Mouse (Mus musculus) layer of hippocampus, adult 8-10 months (tissue): ENCODE measurements at regions not wholly inside any gene's neighbourhood (a gene's known extent, or its start where the extent isn't known, plus 50 kb on each side); places are given as distances from the start of the nearest gene placed in this dataset.

Experiments
- DNase-seq, 2 experiments: peaks; one replicate each; pipeline ENCODE4 v3.0.0; 2022; ENCODE audit warnings: low spot score in 2 of 2

DNA sequence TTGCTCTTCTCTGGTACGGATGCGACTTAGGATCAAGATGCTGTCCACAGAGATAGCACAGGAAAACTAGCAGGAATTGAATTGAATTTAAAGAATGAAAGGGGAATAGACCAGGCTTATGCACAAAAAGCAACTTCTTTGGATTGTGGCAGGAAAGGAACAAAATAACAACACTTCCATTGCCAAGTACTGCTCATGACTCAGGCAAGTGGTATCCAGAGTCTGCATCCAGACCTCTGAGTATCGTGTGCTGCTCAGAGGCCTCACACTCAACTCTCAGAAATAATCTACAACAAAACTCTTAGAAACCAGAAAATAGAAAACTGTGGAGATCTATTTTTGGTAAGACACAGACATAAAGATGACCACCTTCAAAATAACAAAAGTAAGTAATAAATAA lies 176.1 kb upstream of the Egflam start:
- DNase-seq: no peak

DNA sequence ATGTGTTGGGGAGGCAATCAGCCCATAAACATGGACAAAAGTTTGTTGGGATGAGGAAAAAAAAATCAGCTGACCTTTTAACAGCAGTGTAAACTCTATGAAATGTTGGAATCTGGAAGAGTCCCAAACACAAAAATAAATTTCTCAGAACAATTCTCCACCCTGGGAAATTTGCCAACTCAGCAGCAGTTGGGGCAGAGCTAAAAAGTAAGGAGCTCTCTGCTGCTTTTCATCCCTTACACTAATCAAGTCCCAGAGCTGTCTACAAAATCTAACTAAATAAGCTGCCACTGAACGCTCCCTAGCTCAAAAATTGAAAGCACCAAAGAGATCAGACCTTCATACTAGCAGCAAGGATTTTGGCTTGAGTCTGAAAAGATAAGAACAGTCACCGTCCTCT lies 176.6 kb upstream of the Egflam start:
- no peak for DNase-seq

DNA sequence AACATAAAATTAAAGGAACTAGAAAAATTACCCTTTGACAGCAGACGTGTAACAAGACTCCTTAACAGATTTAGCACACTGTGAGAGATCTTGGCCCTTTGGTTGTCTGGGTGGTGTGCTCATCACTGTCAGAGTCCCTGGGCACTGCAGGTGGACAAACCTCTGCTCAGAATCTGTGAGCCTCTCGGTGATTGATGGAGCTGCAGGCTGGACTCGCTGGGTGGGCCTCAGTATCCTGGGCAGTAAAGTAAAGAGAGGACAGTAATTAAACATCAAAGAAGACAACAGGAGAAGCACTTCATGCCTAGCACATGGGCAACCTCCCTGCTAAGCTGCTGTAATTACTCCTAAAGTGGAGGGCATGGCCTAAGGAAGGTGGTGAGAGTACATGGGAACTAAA lies 180.2 kb upstream of the Egflam start:
- DNase-seq: no peak

DNA sequence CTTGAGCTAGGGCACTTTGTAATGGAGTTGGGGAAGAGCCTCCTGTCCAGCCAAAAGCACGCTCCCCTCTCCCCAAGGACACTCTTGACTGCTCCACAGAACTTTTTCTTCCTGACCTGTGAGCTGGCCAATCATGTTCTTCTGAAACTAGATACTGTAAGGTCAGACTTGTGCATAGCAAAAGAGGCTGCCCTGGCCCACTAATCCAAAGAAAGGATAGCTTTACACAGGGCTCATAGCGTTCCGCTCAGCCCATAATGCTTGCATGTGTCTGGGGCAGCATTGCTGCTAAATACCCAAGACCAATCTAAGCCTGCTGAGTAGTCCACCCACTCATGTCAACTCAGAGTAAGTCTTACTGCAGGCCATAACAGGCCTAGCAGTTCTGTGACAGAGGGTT lies 189.0 kb upstream of the Egflam start:
- DNase-seq: no peak

DNA sequence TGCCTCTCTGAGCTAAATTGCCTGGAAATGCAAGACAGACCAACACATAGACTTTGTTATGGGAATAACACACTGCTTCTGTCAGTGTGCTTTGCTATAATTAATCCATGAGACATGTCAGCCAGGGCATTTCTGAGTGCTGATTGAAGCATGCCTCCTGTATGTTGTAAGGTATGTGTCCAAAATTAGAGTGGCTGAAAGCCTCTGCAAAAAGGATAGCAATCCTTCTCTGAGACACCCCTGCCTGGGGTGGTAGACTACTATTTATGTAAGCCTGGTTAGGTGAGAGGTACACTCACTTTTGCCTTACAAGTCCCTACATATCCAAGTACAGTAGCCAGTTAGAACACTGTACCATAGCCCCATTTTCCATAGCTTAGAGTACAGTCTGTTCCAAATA lies 193.3 kb upstream of the Egflam start:
- no peak for DNase-seq

DNA sequence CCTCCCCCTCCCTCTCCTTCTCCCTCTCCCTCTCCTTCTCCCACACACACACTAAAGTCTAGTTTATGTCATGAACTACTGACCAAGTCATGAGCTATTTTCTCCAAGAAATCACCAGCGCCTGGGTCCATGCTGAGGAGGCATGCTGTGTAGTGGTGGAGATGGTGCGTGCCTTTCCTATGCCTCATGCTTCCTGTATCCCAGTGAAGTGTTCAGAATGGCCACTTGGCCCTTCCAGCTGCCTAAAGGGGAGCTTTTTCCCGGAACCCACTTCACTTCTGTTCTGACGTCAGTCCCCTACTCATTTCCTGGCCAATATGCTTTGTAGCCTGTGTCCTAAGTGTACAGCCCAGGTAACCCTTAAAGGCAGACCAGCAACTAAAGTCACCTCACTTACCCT lies 199.1 kb upstream of the Egflam start:
- no peak for DNase-seq

DNA sequence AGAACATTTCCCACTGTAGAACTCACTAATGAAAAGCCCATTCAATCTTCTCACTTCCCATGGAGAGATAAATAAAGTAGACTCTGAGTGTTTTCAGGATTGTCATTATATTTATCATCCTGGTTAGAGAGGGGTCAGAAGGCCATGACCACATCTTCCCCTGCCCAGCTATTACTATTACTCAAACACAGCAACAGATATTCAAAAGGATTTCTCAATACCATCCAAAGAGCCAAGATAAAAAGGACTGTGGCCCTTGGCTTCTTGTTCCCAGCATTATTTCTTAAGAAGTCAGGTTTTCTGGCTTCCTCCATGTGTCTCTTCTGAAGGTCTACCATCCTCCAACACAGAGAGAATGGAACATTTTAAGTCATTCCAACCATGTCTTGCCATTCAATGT lies 199.6 kb upstream of the Egflam start:
- no peak for DNase-seq

DNA sequence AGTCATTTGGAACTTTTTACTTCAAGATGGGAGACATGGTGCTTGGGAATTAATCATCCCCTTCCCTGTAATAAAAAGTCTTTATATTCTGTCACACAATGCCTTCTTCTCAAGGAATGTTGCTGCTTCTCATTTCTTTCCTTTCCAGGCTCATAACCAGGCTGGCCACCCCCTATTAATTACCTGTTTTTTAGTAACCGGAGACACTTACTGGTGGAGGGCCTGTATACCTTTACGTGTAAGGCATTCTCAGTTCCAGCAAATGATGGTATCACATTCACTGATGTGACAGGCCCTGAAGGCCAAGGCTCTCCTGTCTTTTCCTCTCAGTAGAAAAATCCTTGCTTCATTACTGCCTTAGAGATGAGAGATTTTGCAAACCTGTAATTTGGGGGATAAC lies 203.3 kb upstream of the Egflam start:
- no peak for DNase-seq

DNA sequence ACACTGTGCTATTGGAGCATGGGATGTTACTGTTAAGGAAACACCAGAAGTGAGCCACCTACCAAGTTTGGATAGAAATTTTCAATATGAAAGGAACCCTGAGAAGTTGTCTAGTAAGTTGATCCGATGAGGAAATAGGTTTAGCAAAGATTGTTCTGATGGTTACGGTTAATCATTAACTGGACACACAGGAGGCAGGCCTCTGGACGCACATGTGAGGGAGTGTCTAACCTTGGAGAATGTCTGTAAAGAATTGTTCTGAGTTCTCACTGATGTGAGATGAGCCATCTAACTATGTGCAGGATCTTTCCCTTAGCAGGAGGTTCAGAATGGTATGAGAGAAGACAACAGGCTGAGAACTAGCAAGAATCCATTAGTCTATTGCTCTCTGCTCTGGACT lies 205.8 kb upstream of the Gdnf start:
- no peak for DNase-seq

DNA sequence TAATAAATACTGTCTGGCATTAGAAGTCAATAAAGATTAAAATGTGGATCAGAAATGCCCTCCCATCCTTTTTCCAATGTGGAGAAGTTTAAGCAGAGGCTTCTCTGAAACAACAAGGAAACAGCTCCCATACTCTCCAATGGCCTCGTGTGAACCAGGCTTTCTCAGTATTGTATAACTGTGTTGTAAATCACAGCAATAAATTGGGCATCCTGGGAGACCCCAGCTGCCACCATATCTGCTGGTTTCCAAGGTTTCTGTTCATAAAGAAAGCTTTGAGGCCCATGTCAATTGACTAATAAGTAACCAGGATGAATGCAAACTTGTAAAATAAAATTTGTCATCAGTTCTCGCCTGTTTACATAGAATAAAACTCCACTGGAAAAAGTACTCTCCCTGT lies 192.7 kb upstream of the Gdnf start:
- no peak for DNase-seq

DNA sequence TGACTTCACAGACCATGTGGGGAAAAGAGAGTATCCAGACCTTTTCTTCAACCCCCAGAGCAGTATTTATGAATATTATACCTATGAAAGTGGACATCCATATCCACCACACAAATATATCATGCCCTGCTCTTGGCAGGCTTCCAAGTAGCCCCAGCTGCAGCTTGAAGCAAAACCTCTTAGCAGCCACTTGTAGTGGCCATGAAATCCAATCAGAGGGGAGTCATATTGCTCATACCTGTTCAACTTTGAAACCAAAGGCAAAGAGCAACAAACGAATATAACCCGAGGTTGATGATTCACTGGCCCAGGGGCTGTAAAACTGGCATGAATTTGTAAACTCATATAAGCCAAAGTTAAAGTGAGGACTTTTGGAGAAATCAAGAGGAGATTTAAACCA lies 187.6 kb upstream of the Gdnf start:
- DNase-seq: no peak

DNA sequence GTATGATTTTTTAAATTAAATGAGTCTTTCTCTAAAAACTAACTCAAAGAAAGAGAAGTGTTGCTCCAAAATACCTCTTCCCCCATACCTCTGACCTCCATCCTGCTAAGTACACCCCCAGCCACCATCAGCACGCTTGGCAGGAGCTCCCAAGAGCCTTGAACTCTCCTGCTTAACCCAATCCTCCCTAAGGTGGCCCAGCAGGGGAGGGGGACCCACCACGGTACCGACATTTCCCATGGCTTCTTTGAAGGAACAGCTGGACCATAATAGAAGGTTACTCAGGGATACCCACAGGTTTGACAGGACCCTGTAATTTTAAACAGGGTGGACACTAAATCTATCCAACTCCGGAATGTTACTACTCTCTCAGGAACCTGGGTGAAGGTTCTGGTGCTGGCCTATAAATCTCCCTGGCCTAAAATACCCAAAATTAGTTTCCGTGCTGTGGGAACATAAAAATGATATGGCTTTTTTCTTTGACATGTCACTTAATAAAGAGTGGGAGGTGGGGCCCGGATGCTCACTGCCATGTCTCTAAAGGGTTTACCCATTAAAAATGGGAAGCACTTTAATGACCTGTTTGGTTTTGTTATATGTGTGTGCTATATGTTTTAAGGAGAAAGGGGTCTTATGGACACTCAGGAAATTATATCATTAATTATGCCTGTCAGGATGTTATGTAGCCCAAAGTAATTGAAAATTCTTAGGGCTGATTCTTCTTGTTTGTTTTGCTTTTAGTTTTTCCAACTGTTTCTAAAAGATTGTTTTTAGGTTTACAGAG lies 185.8 kb upstream of the Gdnf start:
- no peak for DNase-seq

DNA sequence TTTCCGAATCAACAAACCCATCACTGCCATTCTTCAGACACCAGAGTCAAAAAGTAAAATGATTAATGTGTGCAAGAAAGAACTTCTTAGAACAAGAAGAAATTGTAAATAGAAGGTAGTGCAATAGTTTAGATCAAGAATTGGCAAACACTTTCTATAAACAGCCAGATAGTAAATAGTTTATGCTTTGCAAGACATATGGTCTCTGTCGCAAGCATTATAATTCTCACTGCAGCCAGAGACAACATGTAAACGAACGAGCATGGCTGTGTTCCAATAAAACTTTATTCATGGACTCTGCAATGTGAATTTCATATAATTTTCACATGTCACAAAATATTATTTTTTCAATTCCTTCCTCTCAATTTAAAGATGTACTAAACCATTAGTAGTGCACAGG lies 180.8 kb upstream of the Gdnf start:
- DNase-seq: no peak

DNA sequence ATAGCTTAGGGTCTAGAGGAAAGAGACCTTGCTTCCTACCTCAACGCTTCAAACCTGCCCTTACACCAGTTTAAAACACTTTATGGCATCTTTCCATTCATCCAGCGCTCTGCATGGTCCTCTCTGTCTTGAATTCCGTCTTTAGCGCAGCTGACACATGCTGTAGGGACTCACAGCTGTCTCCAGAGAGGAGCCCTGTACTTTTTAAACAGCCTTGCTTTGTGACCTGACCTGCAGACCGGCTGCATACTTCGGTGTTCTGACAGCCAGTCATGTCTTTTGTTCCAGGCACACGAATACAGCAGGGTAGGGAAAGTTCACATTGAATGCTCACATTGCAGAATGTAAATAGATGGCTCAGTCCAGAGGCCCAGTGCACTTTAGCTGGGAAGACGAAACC lies 175.4 kb upstream of the Gdnf start:
- no peak for DNase-seq

DNA sequence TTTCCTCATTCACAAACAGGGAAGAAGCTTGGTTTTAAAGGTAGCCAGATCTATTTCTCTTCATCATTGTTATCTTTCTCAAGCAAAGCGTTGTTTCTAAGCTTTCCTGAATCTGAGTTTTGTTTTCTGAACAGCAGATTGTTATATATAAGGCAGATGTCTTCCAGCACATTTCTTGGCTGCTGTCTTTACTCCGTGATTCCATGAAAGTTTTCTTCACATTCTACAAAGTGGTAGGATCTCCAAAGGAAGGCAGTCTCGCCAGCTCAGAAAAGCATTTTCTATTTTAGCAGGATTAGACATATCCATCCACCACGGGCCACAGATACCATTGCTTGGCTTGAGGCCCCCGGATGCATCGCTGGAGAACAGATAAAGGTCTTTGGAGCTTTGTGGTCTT lies 171.2 kb upstream of the Gdnf start:
- DNase-seq: no peak

DNA sequence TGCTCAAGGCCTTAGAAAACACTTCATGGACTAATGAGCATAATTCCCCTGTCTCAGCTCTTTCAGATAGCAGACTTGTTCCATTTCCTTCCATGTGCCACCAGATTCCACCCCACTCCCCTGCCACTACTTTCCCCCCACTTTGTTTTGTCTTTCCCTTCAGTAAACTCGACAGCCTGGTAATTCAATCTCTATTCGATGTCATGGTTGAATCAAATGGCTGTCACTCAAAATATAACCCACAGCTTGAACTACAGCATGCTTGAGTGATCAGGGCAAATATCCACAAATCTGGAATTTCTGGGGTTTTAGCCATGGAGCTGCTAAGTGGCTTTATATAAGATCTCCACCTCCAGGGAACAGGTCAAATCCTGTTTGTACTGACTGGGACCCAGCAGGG lies 168.6 kb upstream of the Gdnf start:
- no peak for DNase-seq

DNA sequence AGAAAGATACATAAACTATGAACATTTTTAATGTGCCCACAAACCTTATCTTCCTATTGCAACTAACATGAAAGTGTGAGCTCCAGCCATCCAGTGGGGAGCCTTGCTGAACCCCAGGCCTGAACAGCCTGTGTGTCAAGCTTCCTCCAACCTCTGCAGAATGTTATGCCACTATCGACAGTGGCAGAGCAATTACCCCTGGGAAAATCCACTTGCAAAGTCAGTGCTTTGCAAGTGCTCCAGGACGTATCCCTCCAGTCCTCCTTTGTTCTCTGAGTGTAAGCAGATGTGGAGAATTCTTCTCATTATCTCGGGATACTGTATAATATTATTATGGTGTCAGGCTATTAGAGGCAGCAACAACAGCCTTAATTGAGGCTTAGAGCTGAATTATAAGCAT lies 159.9 kb upstream of the Gdnf start:
- DNase-seq: no peak

DNA sequence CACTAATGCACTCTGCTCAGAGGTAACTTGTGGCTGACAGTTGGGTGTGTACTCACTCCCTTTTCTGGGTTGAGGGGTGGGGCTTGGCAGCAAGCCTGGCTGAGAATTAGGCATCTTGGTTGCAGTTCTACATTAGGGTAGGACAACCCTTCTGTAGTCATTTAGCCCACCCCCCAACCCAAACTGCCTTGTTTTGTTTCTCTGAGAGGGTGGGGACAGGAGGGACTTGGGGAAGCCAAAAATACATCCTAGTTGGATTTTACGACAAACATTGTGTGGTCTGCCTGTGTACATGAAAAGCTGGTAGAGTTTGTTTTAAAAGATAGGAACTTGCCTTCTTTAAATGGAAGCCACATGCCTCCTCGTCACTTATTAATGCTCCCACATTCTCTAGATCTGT lies 146.8 kb upstream of the Gdnf start:
- DNase-seq: no peak

DNA sequence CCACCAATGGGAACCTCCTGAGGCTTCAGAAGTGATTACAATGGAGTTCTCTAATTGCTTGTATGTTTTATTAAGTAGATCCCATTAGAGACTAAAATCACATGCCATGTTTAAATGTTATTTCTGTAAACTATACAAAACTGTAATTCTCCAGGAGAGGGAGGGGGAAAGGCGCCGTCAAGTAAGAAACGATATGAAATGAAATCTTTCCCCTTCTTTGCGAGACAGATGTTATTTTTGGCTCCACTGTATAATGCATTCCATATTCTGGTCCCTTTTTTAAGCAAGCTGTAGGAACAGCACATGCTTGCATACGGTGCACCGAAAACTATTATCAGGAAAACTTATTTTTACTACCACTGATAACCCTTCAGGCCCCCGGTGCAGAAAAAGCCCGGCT lies 141.0 kb upstream of the Gdnf start:
- DNase-seq: no peak

DNA sequence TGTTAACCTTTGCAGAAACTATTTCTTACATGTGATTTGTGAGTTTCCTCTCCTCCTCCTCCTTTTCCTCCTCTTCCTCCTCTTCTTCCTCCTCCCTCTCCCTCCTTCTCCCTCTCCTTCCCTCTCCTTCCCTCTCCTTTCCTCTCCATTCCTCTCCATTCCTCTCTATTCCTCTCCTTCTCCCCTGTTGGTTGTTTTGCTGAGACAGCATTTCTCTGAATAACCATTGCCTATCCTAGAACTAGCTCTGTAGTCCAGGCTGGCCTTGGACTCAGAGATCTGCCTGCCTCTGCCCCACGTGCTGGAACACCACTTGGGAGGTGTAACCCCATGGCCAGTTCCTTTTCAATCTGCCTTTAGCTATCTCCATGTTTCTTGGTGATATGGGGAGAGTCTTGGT lies 133.7 kb upstream of the Gdnf start:
- no peak for DNase-seq

DNA sequence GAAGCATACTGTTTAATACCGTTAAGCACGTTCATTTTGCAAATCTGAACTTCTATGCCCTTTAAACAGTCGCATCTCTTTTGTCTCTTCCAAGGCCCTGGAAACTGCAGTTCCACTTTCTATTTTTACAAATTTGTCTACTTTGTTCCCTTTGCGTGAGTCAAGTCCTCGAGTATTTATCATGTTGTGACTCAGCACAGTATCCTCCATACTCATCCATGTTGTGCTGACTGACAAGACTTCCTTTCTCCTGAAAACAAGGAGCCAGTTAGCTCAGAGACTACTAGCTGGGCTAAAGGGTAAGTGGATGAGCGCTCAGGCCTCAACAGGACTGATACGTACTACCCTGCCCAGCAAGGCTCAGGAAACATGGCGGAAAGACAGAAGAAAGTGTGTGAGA lies 131.9 kb upstream of the Gdnf start:
- DNase-seq: no peak

DNA sequence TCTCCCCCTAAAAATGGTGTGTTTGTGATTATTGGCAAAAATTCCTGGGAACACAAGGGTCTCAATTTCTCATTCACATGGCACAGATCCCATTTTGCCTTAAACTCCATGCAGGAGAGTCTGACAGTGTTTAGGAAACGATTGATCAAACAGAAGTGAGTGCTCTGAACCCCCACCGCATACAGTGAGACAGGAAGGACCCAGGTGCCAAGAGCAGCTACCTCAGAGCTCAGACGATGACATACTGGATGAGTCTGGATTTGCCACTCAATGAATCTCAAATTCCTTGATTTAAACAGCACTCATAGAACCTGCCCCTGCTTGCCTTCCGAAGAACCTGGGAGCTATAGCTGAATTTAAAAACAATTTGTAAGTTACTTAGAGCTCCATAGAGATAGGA lies 129.6 kb upstream of the Gdnf start:
- no peak for DNase-seq

DNA sequence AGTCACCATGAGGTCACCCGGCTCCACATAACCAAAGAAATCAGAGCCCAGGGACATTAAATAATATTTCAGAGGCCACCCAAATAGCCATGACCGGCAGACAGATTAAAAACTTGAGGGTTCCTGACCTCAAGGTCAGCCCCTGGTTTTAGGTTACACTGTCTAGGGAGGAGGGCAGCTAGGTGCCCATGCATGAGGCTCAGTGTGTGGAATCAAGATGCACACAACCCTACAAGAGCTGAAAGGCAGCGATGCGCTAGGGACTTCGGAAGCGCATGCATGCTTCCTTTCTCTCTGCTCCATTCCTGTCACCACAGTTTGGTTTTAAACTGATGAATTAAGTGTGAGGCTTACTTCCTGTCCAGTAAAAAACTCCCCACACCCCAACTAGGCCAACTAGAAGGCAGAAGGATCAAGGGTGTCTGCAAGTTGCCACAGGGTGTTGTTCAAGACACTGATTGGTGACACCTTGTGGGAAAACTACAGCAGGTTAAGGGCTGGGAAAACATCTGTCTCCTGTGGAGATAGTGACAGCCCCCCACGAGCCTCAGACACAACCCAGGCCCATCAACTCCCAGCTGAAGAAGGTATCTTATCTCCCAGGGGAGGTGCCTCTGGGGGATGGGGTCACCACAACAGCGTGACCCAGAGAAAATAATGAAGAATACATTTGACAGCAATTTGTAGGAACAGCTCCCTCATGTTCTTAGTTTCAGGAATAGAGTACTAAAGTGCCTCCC lies 127.2 kb upstream of the Gdnf start:
- DNase-seq: no peak
